Mouse (Mus musculus) thymus, postnatal 4 days (tissue): Measurements from ENCODE around the gene Olfr917.

Experiments used
- DNase-seq: peaks from one replicate; pipeline ENCODE4 v3.0.0; 2021

The Olfr917 gene

GRCm38 (mm10) chr9:38665742-38666141, at the start of gene Olfr917:
TSS of gene Olfr917 (minus strand) at chr9:38665842.
- DNase-seq, result no peak

DNA sequence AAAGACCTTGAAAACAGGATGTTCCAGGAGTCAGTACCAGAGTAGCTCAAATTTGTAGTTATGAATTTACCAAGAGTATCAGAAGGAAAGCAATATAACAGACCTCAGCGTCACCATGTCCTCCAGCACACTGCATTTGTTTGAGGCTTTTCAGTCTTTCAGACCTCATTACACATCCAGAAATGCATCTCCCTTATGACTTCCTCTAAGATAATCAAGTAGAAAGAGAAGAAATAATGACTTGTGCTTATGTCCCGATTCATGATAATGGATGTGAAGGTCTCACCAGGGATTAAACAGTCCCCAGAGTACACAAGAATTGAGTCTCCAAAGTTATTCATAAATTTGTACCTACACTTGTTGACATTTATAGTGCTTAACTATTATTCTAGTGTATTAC, 8.9 kb upstream of the Olfr917 start, which contains the start of gene Olfr918:
Gene Olfr918 (minus strand): TSS at position 101 of the 400 bp plus-strand sequence.
- no peak for DNase-seq

DNA sequence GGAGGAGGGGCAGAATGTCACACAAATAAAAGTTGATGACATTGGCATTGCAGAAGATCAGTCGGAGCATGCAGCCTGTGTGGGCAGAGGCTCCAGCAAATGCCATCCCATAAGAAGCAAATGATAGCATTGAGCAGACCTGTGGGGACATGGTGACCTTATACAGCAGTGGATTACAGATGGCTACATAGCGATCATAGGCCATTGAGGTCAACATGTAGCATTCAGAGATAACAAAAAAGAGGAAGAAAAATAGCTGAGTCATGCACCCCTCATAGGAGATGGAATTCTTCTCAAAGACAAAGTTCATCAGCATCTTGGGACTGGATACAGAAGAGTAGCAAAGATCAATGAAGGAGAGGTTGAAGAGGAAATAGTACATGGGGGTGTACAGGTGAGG, 7.2 kb upstream of the Olfr917 start:
- DNase-seq, result no peak

DNA sequence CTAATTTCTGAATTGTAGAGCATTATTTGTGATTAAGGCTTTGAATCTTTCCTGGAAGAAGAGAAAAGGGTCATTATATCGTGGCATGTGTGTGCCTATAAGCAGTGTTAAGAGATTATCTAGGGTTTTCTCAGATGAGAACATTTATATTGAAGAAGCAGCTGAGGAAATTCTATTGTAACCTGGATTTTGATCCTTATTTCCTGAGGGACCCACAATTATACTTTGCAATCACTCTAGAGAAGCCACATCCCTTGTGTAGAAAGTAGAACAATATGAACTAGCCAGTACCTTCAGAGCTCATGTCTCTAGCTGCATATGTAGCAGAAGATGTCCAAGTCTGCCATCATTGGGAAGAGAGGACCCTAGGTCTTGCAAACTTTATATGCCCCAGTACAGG, 5.9 kb downstream of the Olfr917 start, which contains the start of gene Olfr916:
Gene Olfr916 (minus strand): TSS at position 101 of the 400 bp plus-strand sequence.
- no peak for DNase-seq

GRCm38 (mm10) chr9:38632406-38632805, 33.2 kb downstream of the Olfr917 start:
- no peak for DNase-seq
